ENCODE assay signal across 10 mouse cellular contexts in the genomic region with DNA sequence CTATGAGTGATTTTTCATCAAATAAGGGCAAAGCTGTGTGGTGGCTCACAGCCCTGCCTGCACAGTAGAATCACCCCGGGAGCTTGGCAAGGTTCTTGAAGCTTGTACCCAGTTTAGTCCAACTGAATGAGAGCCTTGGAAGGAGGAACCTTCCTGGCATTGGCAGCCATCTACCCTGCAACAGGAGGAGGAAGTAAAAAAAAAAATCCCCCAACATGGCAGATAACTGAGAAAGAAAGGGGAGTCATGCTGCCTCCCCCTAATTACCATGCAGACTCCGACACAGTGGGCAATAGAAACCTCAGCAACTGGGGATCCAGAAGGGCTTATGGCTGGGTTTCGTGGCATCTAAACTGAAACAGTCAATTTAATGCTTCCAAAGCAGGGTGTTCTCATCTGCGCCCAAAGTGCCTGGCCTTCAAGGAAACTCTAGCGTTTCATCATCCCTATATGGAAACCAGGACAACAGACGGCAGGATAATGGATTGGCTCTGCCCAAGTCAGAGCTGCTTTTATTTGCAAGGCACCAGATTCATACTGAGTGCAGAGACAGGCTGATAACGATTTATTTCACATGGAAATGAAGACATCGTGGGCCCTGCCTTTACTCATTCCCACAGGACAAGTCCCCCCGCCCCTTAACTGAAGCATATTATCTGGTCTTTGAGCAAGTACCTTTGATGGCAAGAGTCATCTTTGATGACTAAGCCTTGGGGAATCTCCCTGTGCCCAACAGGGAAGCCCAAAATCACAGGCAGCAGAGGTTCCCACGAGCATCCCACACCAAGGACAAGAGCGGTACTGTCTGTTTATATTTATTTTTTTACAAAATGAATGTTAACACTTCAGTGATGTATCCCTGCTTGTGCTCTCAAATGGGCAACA. TPM values are rescaled to one million over a fixed set of nuclear protein-coding genes. Genes with fewer than 3 reads are reported as not detected.
DNase-seq lines count a peak whose midpoint lies in the region; ATAC-seq lines count a peak whose summit lies in the region.
"Had no signal": no experiment of that assay in that cellular context is flagged by ENCODE, and none has a peak within 500 bp of the region (broad histone marks: within the 10 kb centered on the region; RNA-seq: fewer than 3 reads in every experiment).

No protein-coding gene starts in this region.

- intact Hi-C loops in left cerebral cortex, postnatal 14 days (cut with DNase I): no loop called here

- peaks cover 30% of the 10 kb centered on the region for H3K4me1 ChIP-seq in forebrain, embryonic 15.5 days
- H3K4me1 ChIP-seq in forebrain, embryonic 10.5 days: no peaks in the 10 kb centered on the region

- H3K36me3 ChIP-seq in forebrain, embryonic 15.5 days: no peaks in the 10 kb centered on the region
- no peaks in the 10 kb centered on the region for H3K36me3 ChIP-seq in forebrain, embryonic 10.5 days (replicated peaks)
- H3K36me3 ChIP-seq: neural tube, embryonic 13.5 days had no signal

- no peaks in the 10 kb centered on the region for H3K9me3 ChIP-seq in forebrain, embryonic 15.5 days
- no peaks in the 10 kb centered on the region for H3K9me3 ChIP-seq in forebrain, embryonic 10.5 days
- H3K9me3 ChIP-seq: neural tube, embryonic 13.5 days had no signal

- H3K4me3 ChIP-seq in forebrain, embryonic 15.5 days: no peak overlapping the region
- no peak overlapping the region for H3K4me3 ChIP-seq in forebrain, embryonic 10.5 days
- H3K4me3 ChIP-seq: neural tube, embryonic 13.5 days had no signal

- no peak for DNase-seq in forebrain, embryonic 10.5 days (ENCODE audit: extremely low spot score, low spot score)
- peak; percentile 65 for DNase-seq in Muller cell, postnatal 12 days (ENCODE audit: inconsistent ontology term)
- peak; percentile 45 to 58 for DNase-seq in frontal cortex, postnatal 10 days (ENCODE audit: low spot score in 2 of 2)
- DNase-seq in left cerebral cortex, postnatal 14 days (ENCODE audit: low spot score in 2 of 2): peak; percentile 40 to 67
- no peak for DNase-seq in urinary bladder, adult 2 months (ENCODE audit: low spot score)
- no peak for DNase-seq in embryo, embryonic 10 days (ENCODE audit: low spot score)
- no peak for DNase-seq in urinary bladder, adult 18-20 months (ENCODE audit: low spot score in 2 of 2)

- WGBS in forebrain, embryonic 15.5 days: 42% methylated on average over 11 of the region's 11 CpGs
- whole genome bisulfite sequencing in forebrain, embryonic 10.5 days: 76% methylated on average over 11 of the region's 11 CpGs

- peak overlapping the region; percentile 11; the same call in 1 of the 2 replicates for H3K4me2 ChIP-seq in forebrain, embryonic 15.5 days (replicated peaks)
- H3K4me2 ChIP-seq: neural tube, embryonic 13.5 days had no signal

- no peak overlapping the region for H3K9ac ChIP-seq in forebrain, embryonic 15.5 days (replicated peaks)
- H3K9ac ChIP-seq: neural tube, embryonic 13.5 days had no signal

- ATAC-seq in forebrain, embryonic 15.5 days (replicated peaks): peak; percentile 63
- ATAC-seq: CD4-positive, CD25-positive, alpha-beta regulatory T cell, adult 4 months had no signal

- no peaks in the 10 kb centered on the region for H3K27me3 ChIP-seq in forebrain, embryonic 15.5 days
- H3K27me3 ChIP-seq in forebrain, embryonic 10.5 days (ENCODE audit: poor library complexity, severe bottlenecking): no peaks in the 10 kb centered on the region
- H3K27me3 ChIP-seq: neural tube, embryonic 13.5 days had no signal

- peak overlapping the region; percentile 77 for H3K27ac ChIP-seq in forebrain, embryonic 15.5 days (replicated peaks)
- H3K27ac ChIP-seq in forebrain, embryonic 10.5 days: no peak overlapping the region
- H3K27ac ChIP-seq: neural tube, embryonic 13.5 days had no signal

RNA-seq across cellular contexts. Expression of gene Atl2, which starts 52.9 kb away (rescaled TPM):
- 35.2 and 35.4 TPM in 2 replicates for polyA plus RNA-seq in forebrain, embryonic 15.5 days (2015; fragmentation: Nextera tagmentation; extraction: Ambion mirVana)
- polyA plus RNA-seq in forebrain, embryonic 10.5 days (2016; fragmentation: Nextera tagmentation; extraction: Ambion mirVana): 38.9 and 39.8 TPM in 2 replicates
- 10 to 100 TPM; 64.0 to 65.9 TPM for total RNA-seq in left cerebral cortex, postnatal 14 days (2021)
- 22.7 and 23.3 TPM in 2 replicates for polyA plus RNA-seq in urinary bladder, adult 2 months (2012; rRNA removed)

Comparison
In these comparisons a context has a peak if more than half of its experiments do, and no peak if none do; other contexts are left out.
1. DNase-seq: peak in Muller cell, postnatal 12 days (single experiment), frontal cortex, postnatal 10 days (2 of 2) and left cerebral cortex, postnatal 14 days (2 of 2); none in forebrain, embryonic 10.5 days (single experiment), urinary bladder, adult 2 months (single experiment), embryo, embryonic 10 days (single experiment) and urinary bladder, adult 18-20 months (0 of 2).